Mouse (Mus musculus): Measurements from ENCODE around the gene Eda2r.

GRCm38 (mm10) chrX:97378076-97378475, 1.1 kb upstream of the Eda2r start:
- TF ChIP-seq POLR2A (IDR thresholded peaks at IDR 0.05; ENCODE audit: low read depth, low read length) (no peak), POLR2AphosphoS2 (IDR thresholded peaks at IDR 0.05; ENCODE audit: low read depth, low read length) (no peak), USF1 (IDR thresholded peaks at IDR 0.05; ENCODE audit: low read depth, low read length) (no peak), EP300 (IDR thresholded peaks at IDR 0.05; ENCODE audit: low read length) (no peak), CTCF (conservative IDR thresholded peaks at IDR 0.05 in 1 of 2, IDR thresholded peaks at IDR 0.05 in 1 of 2; ENCODE audit: low read depth in 2 of 2, low read length in 2 of 2) (no peak), ZC3H11A (IDR thresholded peaks at IDR 0.05; ENCODE audit: low read depth, low read length) (no peak), MYC (IDR thresholded peaks at IDR 0.05; ENCODE audit: low read depth, low read length) (no peak), ZKSCAN1 (IDR thresholded peaks at IDR 0.05; ENCODE audit: borderline replicate concordance, low read depth, low read length) (no peak)
